Mouse (Mus musculus) heart, postnatal 10 days (tissue): ENCODE data around the gene Arhgap9. TPM values are rescaled to one million over a fixed set of nuclear protein-coding genes. Genes with fewer than 3 reads are reported as not detected.

Source experiments
- DNase-seq, 2 experiments: peaks; one replicate each; pipeline ENCODE4 v3.0.0; 2021
- intact Hi-C: fragments of 180-260 bp; cut with DNase I; formaldehyde crosslinking; loops from one replicate; pipeline ENCODE4 v1.15.1; 2025
- total RNA-seq, 2 experiments: library from RNA; stranded (reverse); gene quantifications; 2 replicates each; pipeline ENCODE4 v1.2.3; 2021

The Arhgap9 gene
- 1 to 10 TPM; 3.3 to 4.1 TPM for total RNA-seq

DNA sequence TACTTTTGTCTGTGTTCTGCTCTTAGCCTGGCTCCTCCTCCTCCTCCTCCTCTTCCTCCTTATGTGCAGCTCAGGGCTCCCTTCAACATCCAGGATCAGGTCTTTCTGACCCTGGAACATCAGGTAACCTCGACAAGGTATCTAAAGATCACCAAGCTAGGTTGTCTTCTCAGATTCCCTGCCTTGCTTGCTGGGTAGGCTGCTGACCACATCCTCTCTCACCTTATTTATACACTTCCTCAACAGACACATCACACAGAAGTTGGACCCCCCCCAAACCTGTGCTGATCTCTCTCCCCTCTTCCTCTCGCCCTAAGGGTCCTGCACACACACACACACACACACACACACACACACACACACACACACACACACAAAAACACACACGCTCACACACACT, at the start of gene Arhgap9:
Gene Arhgap9 (plus strand): TSS at position 344 of the 400 bp plus-strand sequence.
- no peak for DNase-seq
- intact Hi-C loops: no loop called here

GRCm38 (mm10) chr10:127272371-127272770, 49.4 kb upstream of the Arhgap9 start:
- intact Hi-C loops: loop anchor here (2.0 kb wide), 1 partner anchor 14 kb away; no protein-coding TSS in a partner anchor
- no peak for DNase-seq

- no peak for DNase-seq
- intact Hi-C loops: no loop called here
These were observed 47.3 kb upstream of the Arhgap9 start for GRCm38 (mm10) chr10:127274261-127275022.

DNA sequence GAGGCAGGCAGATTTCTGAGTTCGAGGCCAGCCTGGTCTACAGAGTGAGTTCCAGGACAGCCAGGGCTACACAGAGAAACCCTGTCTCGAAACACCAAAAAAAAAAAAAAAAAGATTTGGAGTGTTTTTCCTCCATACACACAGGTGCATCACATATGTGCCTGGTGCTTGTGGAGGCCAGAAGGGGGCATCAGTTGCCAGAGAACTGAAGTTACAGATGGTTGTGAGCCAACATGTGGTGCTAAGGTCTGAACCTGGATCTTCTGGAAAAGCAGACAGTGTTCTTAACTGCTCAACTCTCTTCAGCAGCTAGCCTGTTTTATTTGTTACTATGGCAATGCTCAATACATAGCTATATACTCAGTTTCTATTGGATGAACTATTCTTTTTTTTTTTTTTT, 42.0 kb upstream of the Arhgap9 start:
- DNase-seq: no peak
- intact Hi-C loops: no loop called here

- intact Hi-C loops: no loop called here
- DNase-seq: no peak
These were observed 40.4 kb upstream of the Arhgap9 start for GRCm38 (mm10) chr10:127281316-127281715.

GRCm38 (mm10) chr10:127282620-127283215, 39.0 kb upstream of the Arhgap9 start:
- no peak for DNase-seq

DNA sequence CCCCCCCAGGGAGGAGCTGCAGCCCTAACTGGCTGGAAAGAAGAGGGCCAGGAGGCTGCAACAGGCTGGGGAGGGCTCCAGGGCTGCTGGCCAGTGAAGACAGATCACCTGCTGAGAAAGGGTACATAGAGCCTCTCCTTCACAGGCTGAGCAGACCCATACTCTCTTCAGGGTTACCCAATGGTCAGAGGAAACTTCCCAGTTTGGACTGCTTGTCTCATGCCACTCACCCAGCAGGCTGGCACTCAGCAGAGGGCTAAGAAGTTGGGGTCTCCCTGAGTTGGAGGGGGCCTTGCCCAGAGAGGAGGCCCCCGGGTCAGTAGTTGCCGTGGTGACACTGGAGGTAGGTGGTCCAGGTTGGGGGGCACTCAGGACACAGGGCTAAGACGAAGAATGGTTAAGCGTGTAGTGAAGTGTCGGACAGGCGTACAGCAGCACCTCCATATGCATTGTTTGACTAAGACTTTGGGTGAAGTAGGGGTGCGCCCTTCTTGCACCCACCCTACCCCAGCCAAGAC, 37.6 kb upstream of the Arhgap9 start:
- no peak for DNase-seq
- intact Hi-C loops: no loop called here

More at GRCm38 (mm10) chr10:127282620-127283215, 39.0 kb upstream of the Arhgap9 start:
- intact Hi-C loops: no loop called here

DNA sequence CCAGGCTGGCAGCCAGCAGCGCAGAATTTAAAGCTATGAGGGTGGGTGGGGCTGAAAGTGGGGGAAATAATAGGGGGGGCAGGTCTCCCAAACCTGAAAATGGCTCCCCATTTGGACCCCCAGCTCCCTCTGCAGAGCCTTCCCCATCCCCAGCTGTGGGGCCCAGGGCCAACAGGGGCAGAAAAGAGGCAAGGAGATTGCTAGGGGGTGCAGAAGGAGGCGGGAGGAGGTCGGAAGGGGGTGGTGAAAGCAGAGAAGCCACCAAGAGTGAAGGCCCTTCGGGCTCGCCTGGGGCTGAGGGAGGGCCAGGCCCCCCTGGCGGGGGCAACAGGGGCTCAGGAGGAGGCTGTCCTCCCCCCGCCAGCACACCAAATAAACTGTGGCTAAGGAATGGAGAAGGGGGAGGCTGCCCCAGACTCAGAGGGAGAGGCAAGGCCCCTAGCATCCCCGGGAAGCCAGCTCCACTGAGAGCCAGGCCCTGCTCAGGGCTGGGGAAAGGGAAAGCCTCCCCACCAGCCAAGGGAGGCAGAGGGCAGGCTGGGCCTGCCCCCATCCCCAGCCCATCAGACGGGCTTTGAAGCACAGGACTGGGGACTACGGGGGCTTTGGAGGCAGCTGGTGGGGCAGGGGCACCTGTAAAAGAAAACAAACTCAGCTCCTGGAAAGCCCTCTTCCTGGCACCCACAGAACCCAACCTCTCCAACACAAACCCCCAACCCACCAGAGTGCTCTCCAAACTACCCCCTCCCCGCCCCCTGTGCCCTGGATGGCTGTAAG, 36.9 kb upstream of the Arhgap9 start:
- DNase-seq: no peak
- intact Hi-C loops: no loop called here

DNA sequence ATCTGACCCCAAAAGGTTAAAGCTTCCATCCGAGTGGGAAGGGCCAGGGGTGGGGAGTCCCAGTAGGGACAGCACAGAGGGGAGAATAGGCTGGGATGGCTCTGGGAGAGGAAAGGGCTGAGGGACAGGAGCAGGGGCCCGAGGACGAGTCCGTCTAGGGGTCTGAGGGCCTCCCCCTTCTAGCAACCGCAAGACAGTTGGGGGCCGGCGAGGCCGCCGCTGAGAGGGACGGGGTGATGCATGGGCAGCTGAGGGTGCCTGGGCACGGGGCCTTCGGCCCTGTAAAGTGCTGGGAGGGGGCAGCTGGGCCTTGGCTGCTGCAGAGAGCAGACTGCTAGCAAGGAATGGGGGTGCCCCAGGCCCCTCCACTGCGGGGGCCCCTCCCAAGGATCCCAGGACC, 36.1 kb upstream of the Arhgap9 start:
- no peak for DNase-seq
- intact Hi-C loops: loop anchor here (2.0 kb wide), 1 partner anchor 13 kb away; no protein-coding TSS in a partner anchor

DNA sequence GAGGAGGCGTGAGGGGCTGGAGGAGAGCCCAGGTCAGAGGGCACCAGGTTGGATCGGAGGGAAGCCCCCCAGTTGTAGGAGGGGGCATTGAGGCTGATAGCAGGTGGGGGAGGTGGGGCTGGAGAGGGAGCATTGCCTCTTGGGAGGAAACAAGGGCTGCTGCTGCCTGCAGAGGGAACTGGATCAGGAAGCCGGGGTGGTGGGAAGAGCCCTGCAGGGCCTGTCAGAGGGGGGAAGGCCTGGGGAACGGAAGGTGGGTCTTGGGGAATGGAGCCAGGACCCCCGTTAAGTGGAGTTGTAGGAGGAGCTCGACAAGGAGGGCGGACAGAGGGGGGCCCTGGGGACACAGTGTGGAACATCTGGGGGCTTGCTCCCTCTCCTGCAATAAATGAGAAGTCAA, 35.6 kb upstream of the Arhgap9 start:
- DNase-seq: no peak
- intact Hi-C loops: loop anchor here (2.0 kb wide), 1 partner anchor 13 kb away; no protein-coding TSS in a partner anchor

DNA sequence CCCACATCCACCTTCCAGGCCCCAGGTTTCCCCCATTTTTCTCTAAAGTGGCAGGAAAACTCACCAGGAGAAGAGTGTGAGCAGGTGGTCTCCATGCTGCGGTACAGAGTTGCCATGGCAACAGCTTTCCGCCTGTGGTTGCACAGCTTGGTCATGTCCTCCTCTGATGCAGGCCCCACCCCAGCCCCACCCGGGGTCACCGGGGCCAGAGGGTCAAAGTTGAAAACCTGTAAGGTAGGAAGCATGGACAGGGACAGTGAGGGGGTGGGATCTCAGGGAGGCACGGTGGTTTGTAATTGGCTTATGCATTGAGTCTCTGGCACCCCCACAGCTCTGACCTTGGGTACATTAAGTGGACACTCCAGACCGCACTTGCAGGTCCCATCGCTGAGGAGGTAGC, 35.0 kb upstream of the Arhgap9 start:
- no peak for DNase-seq
- intact Hi-C loops: loop anchor here (2.0 kb wide), 1 partner anchor 14 kb away; no protein-coding TSS in a partner anchor

- DNase-seq: no peak
- intact Hi-C loops: loop anchor here (2.0 kb wide), 1 partner anchor 15 kb away; no protein-coding TSS in a partner anchor
These were observed 34.4 kb upstream of the Arhgap9 start for GRCm38 (mm10) chr10:127287271-127287935.

GRCm38 (mm10) chr10:127287936-127288293, 33.8 kb upstream of the Arhgap9 start:
- intact Hi-C loops: loop anchor here (2.0 kb wide), 1 partner anchor 15 kb away; no protein-coding TSS in a partner anchor
- DNase-seq: no peak

- intact Hi-C loops: no loop called here
- DNase-seq: peak; percentile 73 to 74
These were observed 33.4 kb upstream of the Arhgap9 start for GRCm38 (mm10) chr10:127288328-127288799.

DNA sequence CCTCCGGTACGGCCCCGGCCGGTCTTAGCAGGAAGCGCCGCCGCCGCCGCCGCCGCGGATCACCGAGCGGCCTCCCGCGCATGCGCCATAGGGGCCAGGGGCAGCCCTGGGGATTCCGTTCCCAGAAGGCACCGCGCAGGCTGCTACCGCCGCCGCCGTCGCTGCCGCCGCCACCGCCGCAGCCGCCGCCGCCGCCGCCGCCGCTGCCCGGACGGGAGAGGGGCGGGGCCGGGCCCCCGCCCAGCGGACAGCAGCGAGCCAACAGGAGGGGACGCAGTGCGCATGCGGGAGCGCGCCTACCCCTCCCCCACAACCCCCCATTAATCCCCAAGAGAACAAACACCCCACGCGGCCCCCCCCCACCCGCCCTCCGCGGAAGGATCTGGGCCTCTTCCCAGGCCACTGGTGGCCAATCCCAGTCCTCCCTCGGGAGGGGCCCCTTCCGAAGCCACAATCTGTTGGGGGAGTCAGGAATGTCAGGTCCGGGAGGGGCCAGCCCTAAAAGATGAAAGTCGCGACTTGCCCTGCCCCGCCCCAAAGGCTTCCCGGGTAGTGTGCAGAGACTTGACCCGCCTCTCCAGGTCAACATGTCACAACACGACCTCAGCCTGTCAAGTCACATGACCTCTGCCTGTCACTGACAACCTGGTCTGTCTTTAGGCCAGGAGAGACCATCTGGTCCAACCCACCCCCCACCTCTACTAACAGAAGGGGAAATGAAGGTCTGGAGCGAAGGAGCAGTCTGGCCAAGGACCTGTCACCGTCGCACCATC, 32.8 kb upstream of the Arhgap9 start, which contains the start of gene Mbd6:
Gene Mbd6 (minus strand): TSS at position 219 of the 773 bp plus-strand sequence.
- DNase-seq: peak; percentile 92
- intact Hi-C loops: no loop called here

GRCm38 (mm10) chr10:127289573-127290191, 32.1 kb upstream of the Arhgap9 start:
- intact Hi-C loops: loop anchor here (10.0 kb wide), 1 partner anchor 375 kb away; the partner anchor contains the start of genes Nab2 and Nemp1
- peak; percentile 80 to 82 for DNase-seq

- peak; percentile 100 for DNase-seq
- intact Hi-C loops: loop anchor here (10.0 kb wide), 1 partner anchor 374 kb away; the partner anchor contains the start of genes Nab2 and Nemp1
These were observed 31.3 kb upstream of the Arhgap9 start for GRCm38 (mm10) chr10:127290307-127290929.
